In genomic region chr6:144773736-144774135, GRCm38 (mm10) we compare ENCODE assay signal across 24 mouse cellular contexts. TPM values are rescaled to one million over a fixed set of nuclear protein-coding genes. Genes with fewer than 3 reads are reported as not detected.
DNase-seq lines count a peak whose midpoint lies in the region; ATAC-seq and TF ChIP-seq lines count a peak whose summit lies in the region.
"Had no signal": no experiment of that assay in that cellular context is flagged by ENCODE, and none has a peak within 500 bp of the region (broad histone marks: within the 10 kb centered on the region; RNA-seq: fewer than 3 reads in every experiment).

No protein-coding gene starts in this region.

- H3K9ac ChIP-seq in forebrain, postnatal 0 days: no peak overlapping the region
- H3K9ac ChIP-seq in forebrain, embryonic 13.5 days: no peak overlapping the region
- H3K9ac ChIP-seq: embryonic facial prominence, embryonic 13.5 days; embryonic facial prominence, embryonic 15.5 days; forebrain, embryonic 12.5 days; forebrain, embryonic 15.5 days had no signal

- no peak for TF ChIP-seq CTCF in forebrain, postnatal 0 days (IDR thresholded peaks at IDR 0.05; ENCODE audit: low read depth)
- no peak for TF ChIP-seq CTCF in brain, embryonic 14.5 days (IDR thresholded peaks at IDR 0.05; ENCODE audit: borderline replicate concordance, extremely low read depth, insufficient read depth, insufficient read length)

- no peak overlapping the region for H3K4me2 ChIP-seq in forebrain, postnatal 0 days (ENCODE audit: low read depth)
- H3K4me2 ChIP-seq in forebrain, embryonic 13.5 days: no peak overlapping the region
- H3K4me2 ChIP-seq: embryonic facial prominence, embryonic 13.5 days; embryonic facial prominence, embryonic 15.5 days; forebrain, embryonic 12.5 days; forebrain, embryonic 15.5 days had no signal

- no peak for TF ChIP-seq POLR2A in brain, embryonic 14.5 days (IDR thresholded peaks at IDR 0.05; ENCODE audit: borderline replicate concordance, extremely low read depth, insufficient read depth, insufficient read length, poor library complexity, severe bottlenecking)

- H3K27ac ChIP-seq in forebrain, postnatal 0 days (ENCODE audit: low read depth, low read length): no peak overlapping the region
- H3K27ac ChIP-seq in forebrain, embryonic 13.5 days: no peak overlapping the region
- H3K27ac ChIP-seq: embryonic facial prominence, embryonic 13.5 days; embryonic facial prominence, embryonic 15.5 days; forebrain, embryonic 10.5 days; forebrain, embryonic 12.5 days; forebrain, embryonic 15.5 days had no signal

- 38% methylated on average over 6 of the region's 6 CpGs for WGBS in forebrain, postnatal 0 days
- WGBS in forebrain, embryonic 13.5 days: 66% methylated on average over 6 of the region's 6 CpGs

- H3K27me3 ChIP-seq in forebrain, postnatal 0 days (ENCODE audit: insufficient read depth, low read length): no peaks in the 10 kb centered on the region
- H3K27me3 ChIP-seq in forebrain, embryonic 13.5 days: 0 out of 2 replicates have a peak, but pooled peaks cover 4% of the 10 kb centered on the region
- H3K27me3 ChIP-seq: CH12.LX; embryonic facial prominence, embryonic 15.5 days; forebrain, embryonic 15.5 days had no signal

- no peaks in the 10 kb centered on the region for H3K9me3 ChIP-seq in forebrain, postnatal 0 days (ENCODE audit: low read length)
- H3K9me3 ChIP-seq in forebrain, embryonic 13.5 days (replicated peaks): no peaks in the 10 kb centered on the region
- H3K9me3 ChIP-seq: embryonic facial prominence, embryonic 13.5 days; embryonic facial prominence, embryonic 15.5 days; forebrain, embryonic 10.5 days; forebrain, embryonic 12.5 days; forebrain, embryonic 15.5 days had no signal

- peak; percentile 42 for DNase-seq in forebrain, postnatal 0 days
- DNase-seq in heart, adult 11 months: peak; percentile 75
- no peak for DNase-seq in heart, adult 8-10 months (ENCODE audit: low spot score)
- DNase-seq in Muller cell, postnatal 12 days (ENCODE audit: inconsistent ontology term): peak; percentile 45
- DNase-seq in brain, embryonic 14.5 days (ENCODE audit: low read depth): peak; percentile 68
- DNase-seq in gastrocnemius, postnatal 14 days: no peak
- DNase-seq: B cell, adult 2 months; cerebellum, adult 11 months; cerebellum, adult 18-20 months; cerebellum, adult 8-10 months; cerebellum, adult 9-11 months; cerebellum, postnatal 14 days; cerebellum, postnatal 36 days; embryo, embryonic 11 days had no signal

- no peaks in the 10 kb centered on the region for H3K4me1 ChIP-seq in forebrain, postnatal 0 days (ENCODE audit: insufficient read depth)
- H3K4me1 ChIP-seq in forebrain, embryonic 13.5 days: peaks cover 41% of the 10 kb centered on the region
- H3K4me1 ChIP-seq: embryonic facial prominence, embryonic 15.5 days had no signal

- ATAC-seq in forebrain, postnatal 0 days: no peak
- ATAC-seq in forebrain, embryonic 13.5 days: no peak
- ATAC-seq: CD4-positive, CD25-positive, alpha-beta regulatory T cell, adult 4 months; forebrain, embryonic 15.5 days had no signal

- intact Hi-C loops in gastrocnemius, postnatal 14 days (cut with DNase I; ENCODE audit: low total_unique reads): no loop called here

- H3K36me3 ChIP-seq in forebrain, postnatal 0 days (ENCODE audit: insufficient read depth): no peaks in the 10 kb centered on the region
- H3K36me3 ChIP-seq in forebrain, embryonic 13.5 days (ENCODE audit: poor library complexity, severe bottlenecking): no peaks in the 10 kb centered on the region
- H3K36me3 ChIP-seq: embryonic facial prominence, embryonic 13.5 days; embryonic facial prominence, embryonic 15.5 days; forebrain, embryonic 10.5 days; forebrain, embryonic 12.5 days; forebrain, embryonic 15.5 days; G1E had no signal

- H3K4me3 ChIP-seq in forebrain, postnatal 0 days (ENCODE audit: low read depth, low read length): no peak overlapping the region
- H3K4me3 ChIP-seq in forebrain, embryonic 13.5 days: no peak overlapping the region
- H3K4me3 ChIP-seq: embryonic facial prominence, embryonic 13.5 days; embryonic facial prominence, embryonic 15.5 days; erythroblast, embryonic 14.5 days; forebrain, embryonic 10.5 days; forebrain, embryonic 12.5 days; forebrain, embryonic 15.5 days had no signal

RNA-seq across cellular contexts. Expression of gene Sox5, which starts 8.0 kb away (rescaled TPM):
- total RNA-seq in forebrain, postnatal 0 days (2014; rRNA removed): 31.6 and 48.0 TPM in 2 replicates
- polyA plus RNA-seq in forebrain, postnatal 0 days (2015; fragmentation: Nextera tagmentation; extraction: Ambion mirVana): 44.7 and 62.8 TPM in 2 replicates
- polyA plus RNA-seq in forebrain, embryonic 13.5 days (2015; fragmentation: Nextera tagmentation; extraction: Ambion mirVana): 152 and 198 TPM in 2 replicates
- total RNA-seq in heart, adult 8-10 months (2022): 1 to 10 TPM; 1.1 to 3.1 (median 2.2) TPM
- polyA plus RNA-seq in brain, embryonic 14.5 days (2012; rRNA removed): 30.3 and 40.8 TPM in 2 replicates
- total RNA-seq in gastrocnemius, postnatal 14 days (2021): 1 to 10 TPM; 1.7 to 1.9 TPM
- polyA plus RNA-seq: erythroblast, embryonic 14.5 days; G1E had no signal

Comparison
In these comparisons a context has a peak if more than half of its experiments do, and no peak if none do; other contexts are left out.
1. DNase-seq: peak in forebrain, postnatal 0 days (single experiment), heart, adult 11 months (single experiment), Muller cell, postnatal 12 days (single experiment) and brain, embryonic 14.5 days (single experiment); none in heart, adult 8-10 months (single experiment) and gastrocnemius, postnatal 14 days (single experiment).